Mouse (Mus musculus): Measurements from ENCODE around the gene Zdhhc17.
A peak's percentile ranks its signal among the peaks of the same experiment; 100 is the strongest.

The Zdhhc17 gene

DNA sequence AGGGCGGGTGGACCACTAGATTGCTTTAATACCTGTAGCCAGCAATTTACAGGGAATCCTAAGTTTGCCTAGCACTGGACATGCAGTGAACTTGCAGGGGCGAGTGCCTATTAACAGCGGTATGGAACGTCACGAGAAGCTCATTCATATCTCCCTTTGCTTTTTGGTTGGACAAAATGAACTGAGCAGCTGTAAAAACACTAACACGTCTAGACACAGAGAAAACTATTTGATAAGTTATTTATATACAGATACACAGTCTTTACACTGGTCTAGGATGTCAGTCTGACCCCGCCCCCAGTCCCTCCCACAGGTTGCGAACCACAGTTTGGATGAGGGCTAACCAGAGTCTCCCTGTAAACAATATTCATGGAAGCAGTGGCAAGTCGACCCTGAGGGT lies 67.1 kb downstream of the Zdhhc17 start:
- H3K4me3 ChIP-seq (replicated peaks; ENCODE audit: low read length): no peak overlapping the region
- TF ChIP-seq POU5F1 (IDR thresholded peaks at IDR 0.05; ENCODE audit: borderline replicate concordance, low read length) (no peak), CTCF (conservative IDR thresholded peaks at IDR 0.05; ENCODE audit: low read length) (no peak), NANOG (IDR thresholded peaks at IDR 0.05; ENCODE audit: borderline replicate concordance, low read length) (no peak)
- no peaks in the 10 kb centered on the region for H3K27me3 ChIP-seq (ENCODE audit: insufficient read depth, low read length)
- H3K9me3 ChIP-seq (ENCODE audit: low read length): no peaks in the 10 kb centered on the region
- H3K4me1 ChIP-seq (replicated peaks; ENCODE audit: low read depth, low read length): peaks cover 50% of the 10 kb centered on the region
- peaks cover 92% of the 10 kb centered on the region for H3K36me3 ChIP-seq (ENCODE audit: insufficient read depth, low read length)

DNA sequence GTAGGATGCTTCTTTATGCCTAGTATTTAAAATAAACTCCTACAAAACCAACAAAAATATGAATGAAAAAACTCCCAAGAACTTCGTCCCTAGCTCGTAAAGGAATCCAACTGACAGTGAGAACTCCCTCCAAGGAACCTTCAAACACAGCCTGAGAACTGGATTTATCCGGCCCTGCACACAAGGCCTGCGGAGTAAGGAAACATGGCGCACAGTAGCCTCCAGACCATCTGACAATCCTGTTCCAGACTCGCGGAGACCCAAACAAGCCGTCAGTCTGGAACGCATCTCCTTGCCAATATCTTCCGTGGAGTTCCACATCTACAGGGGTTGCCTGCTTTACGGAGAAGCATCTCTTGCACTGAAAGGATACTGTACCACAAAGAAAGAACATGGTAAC lies 68.0 kb downstream of the Zdhhc17 start:
- Histone ChIP-seq H3K4me3 (replicated peaks; ENCODE audit: low read length) (no peak overlapping the region), H3K36me3 (ENCODE audit: insufficient read depth, low read length) (peaks cover 92% of the 10 kb centered on the region), H3K9me3 (ENCODE audit: low read length) (no peaks in the 10 kb centered on the region), H3K4me1 (replicated peaks; ENCODE audit: low read depth, low read length) (peaks cover 50% of the 10 kb centered on the region), H3K27me3 (ENCODE audit: insufficient read depth, low read length) (no peaks in the 10 kb centered on the region)
- no peak for TF ChIP-seq NANOG (IDR thresholded peaks at IDR 0.05; ENCODE audit: borderline replicate concordance, low read length)
- TF ChIP-seq POU5F1 (IDR thresholded peaks at IDR 0.05; ENCODE audit: borderline replicate concordance, low read length): no peak
- TF ChIP-seq CTCF (conservative IDR thresholded peaks at IDR 0.05; ENCODE audit: low read length): no peak

- Histone ChIP-seq H3K4me1 (replicated peaks; ENCODE audit: low read depth, low read length) (peaks cover 50% of the 10 kb centered on the region), H3K4me3 (replicated peaks; ENCODE audit: low read length) (0 out of 2 replicates have a peak overlapping the region, but pooled peaks have one; percentile 35), H3K9me3 (ENCODE audit: low read length) (no peaks in the 10 kb centered on the region), H3K36me3 (ENCODE audit: insufficient read depth, low read length) (peaks cover 92% of the 10 kb centered on the region), H3K27me3 (ENCODE audit: insufficient read depth, low read length) (no peaks in the 10 kb centered on the region)
- TF ChIP-seq POU5F1 (IDR thresholded peaks at IDR 0.05; ENCODE audit: borderline replicate concordance, low read length): no peak
- peak; percentile 14; the same call in 1 of the 2 replicates for TF ChIP-seq CTCF (conservative IDR thresholded peaks at IDR 0.05; ENCODE audit: low read length)
Measured at GRCm38 (mm10) chr10:110940740-110941398, 69.1 kb downstream of the Zdhhc17 start.

DNA sequence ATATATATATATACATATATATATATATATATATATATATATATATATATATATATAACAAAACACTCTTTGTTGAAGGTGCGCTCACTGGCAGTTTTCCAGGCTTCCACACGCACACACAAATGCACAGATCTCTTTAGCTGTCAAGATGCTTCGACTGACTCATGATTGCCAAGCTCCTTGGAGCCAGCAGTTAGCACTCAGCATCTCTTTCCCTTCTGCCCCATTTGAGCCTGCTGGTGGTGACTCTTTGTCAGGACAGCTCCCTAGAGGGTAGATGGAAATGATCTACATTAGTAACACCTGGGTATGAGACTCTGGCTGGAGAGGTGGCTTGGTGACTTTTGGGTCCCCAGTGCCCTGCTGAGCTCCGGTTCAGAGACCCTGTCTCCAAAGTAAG lies 70.2 kb downstream of the Zdhhc17 start:
- Histone ChIP-seq H3K4me1 (replicated peaks; ENCODE audit: low read depth, low read length) (peaks cover 54% of the 10 kb centered on the region), H3K27me3 (ENCODE audit: insufficient read depth, low read length) (no peaks in the 10 kb centered on the region), H3K9me3 (ENCODE audit: low read length) (no peaks in the 10 kb centered on the region), H3K4me3 (replicated peaks; ENCODE audit: low read length) (no peak overlapping the region), H3K36me3 (ENCODE audit: insufficient read depth, low read length) (peaks cover 91% of the 10 kb centered on the region)
- no peak for TF ChIP-seq POU5F1 (IDR thresholded peaks at IDR 0.05; ENCODE audit: borderline replicate concordance, low read length)
- no peak for TF ChIP-seq CTCF (conservative IDR thresholded peaks at IDR 0.05; ENCODE audit: low read length)
- TF ChIP-seq NANOG (IDR thresholded peaks at IDR 0.05; ENCODE audit: borderline replicate concordance, low read length): no peak

DNA sequence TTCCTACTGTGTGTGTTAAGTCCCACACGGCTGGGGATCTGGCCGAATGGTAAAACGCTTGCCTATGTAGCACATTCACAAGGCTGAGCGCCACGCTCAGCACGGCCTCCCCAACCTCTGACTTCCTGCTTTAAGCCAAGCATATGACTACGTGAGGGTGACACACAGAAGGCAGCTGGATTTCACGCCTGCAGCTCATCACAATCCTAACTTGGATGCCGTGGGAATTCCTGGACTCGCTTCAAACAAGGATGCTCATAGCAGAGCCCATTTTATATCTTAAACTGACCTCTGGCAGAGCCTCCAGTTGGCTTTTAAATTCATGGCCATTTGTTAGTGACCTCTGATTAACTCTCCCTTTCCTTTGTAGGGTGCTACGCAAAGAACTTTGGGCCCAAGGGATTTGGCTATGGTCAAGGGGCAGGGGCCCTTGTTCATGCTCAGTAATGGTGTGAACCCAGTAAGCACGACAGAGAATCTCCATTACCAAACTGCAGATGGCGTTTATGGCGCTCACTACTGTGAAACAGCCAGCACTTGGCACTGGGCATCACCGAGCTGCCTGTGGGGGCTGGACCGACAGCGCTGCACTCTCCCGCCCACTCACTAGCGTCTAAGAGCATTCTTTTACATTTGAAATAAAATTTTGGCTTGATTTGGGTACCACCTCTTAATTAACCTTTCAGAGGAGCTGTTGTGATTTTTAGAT lies 70.9 kb downstream of the Zdhhc17 start:
- peaks cover 61% of the 10 kb centered on the region for H3K4me1 ChIP-seq (replicated peaks; ENCODE audit: low read depth, low read length)
- H3K27me3 ChIP-seq (ENCODE audit: insufficient read depth, low read length): no peaks in the 10 kb centered on the region
- no peak for TF ChIP-seq POU5F1 (IDR thresholded peaks at IDR 0.05; ENCODE audit: borderline replicate concordance, low read length)
- no peak for TF ChIP-seq NANOG (IDR thresholded peaks at IDR 0.05; ENCODE audit: borderline replicate concordance, low read length)
- TF ChIP-seq CTCF (conservative IDR thresholded peaks at IDR 0.05; ENCODE audit: low read length): no peak
- H3K36me3 ChIP-seq (ENCODE audit: insufficient read depth, low read length): peaks cover 92% of the 10 kb centered on the region
- H3K4me3 ChIP-seq (replicated peaks; ENCODE audit: low read length): no peak overlapping the region; the same call in 1 of the 2 replicates
- no peaks in the 10 kb centered on the region for H3K9me3 ChIP-seq (ENCODE audit: low read length)

- Histone ChIP-seq H3K36me3 (ENCODE audit: insufficient read depth, low read length) (peaks cover 88% of the 10 kb centered on the region), H3K4me3 (replicated peaks; ENCODE audit: low read length) (no peak overlapping the region), H3K9me3 (ENCODE audit: low read length) (no peaks in the 10 kb centered on the region), H3K27me3 (ENCODE audit: insufficient read depth, low read length) (no peaks in the 10 kb centered on the region), H3K4me1 (replicated peaks; ENCODE audit: low read depth, low read length) (peaks cover 67% of the 10 kb centered on the region)
- no peak for TF ChIP-seq NANOG (IDR thresholded peaks at IDR 0.05; ENCODE audit: borderline replicate concordance, low read length)
Measured at GRCm38 (mm10) chr10:110938361-110938760, 71.6 kb downstream of the Zdhhc17 start.

- peaks cover 62% of the 10 kb centered on the region for H3K4me1 ChIP-seq (replicated peaks; ENCODE audit: low read depth, low read length)
- TF ChIP-seq POU5F1 (IDR thresholded peaks at IDR 0.05; ENCODE audit: borderline replicate concordance, low read length) (no peak), CTCF (conservative IDR thresholded peaks at IDR 0.05; ENCODE audit: low read length) (no peak), NANOG (IDR thresholded peaks at IDR 0.05; ENCODE audit: borderline replicate concordance, low read length) (no peak)
- H3K27me3 ChIP-seq (ENCODE audit: insufficient read depth, low read length): no peaks in the 10 kb centered on the region
- H3K36me3 ChIP-seq (ENCODE audit: insufficient read depth, low read length): peaks cover 75% of the 10 kb centered on the region
- no peak overlapping the region for H3K4me3 ChIP-seq (replicated peaks; ENCODE audit: low read length)
- H3K9me3 ChIP-seq (ENCODE audit: low read length): no peaks in the 10 kb centered on the region
Measured at GRCm38 (mm10) chr10:110935669-110936068, 74.3 kb downstream of the Zdhhc17 start.

DNA sequence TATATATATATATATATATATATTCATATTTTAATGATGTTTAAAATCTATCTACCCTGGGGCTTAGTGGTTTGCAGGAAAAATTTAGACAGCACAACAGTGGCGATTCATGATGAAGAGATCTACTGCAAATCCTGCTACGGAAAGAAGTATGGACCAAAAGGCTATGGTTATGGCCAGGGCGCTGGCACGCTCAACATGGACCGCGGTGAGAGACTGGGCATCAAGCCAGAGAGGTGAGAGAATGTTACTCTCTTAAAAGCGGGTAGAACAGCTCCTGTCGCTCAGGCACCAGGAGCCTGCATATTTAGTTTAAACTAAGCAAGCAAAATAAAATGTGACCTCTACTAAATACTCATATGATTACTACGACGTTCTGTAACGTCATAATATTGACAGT lies 74.9 kb downstream of the Zdhhc17 start:
- no peaks in the 10 kb centered on the region for H3K9me3 ChIP-seq (ENCODE audit: low read length)
- TF ChIP-seq CTCF (conservative IDR thresholded peaks at IDR 0.05; ENCODE audit: low read length) (no peak), POU5F1 (IDR thresholded peaks at IDR 0.05; ENCODE audit: borderline replicate concordance, low read length) (no peak), NANOG (IDR thresholded peaks at IDR 0.05; ENCODE audit: borderline replicate concordance, low read length) (no peak)
- peaks cover 70% of the 10 kb centered on the region for H3K36me3 ChIP-seq (ENCODE audit: insufficient read depth, low read length)
- H3K4me1 ChIP-seq (replicated peaks; ENCODE audit: low read depth, low read length): peaks cover 63% of the 10 kb centered on the region
- no peaks in the 10 kb centered on the region for H3K27me3 ChIP-seq (ENCODE audit: insufficient read depth, low read length)
- H3K4me3 ChIP-seq (replicated peaks; ENCODE audit: low read length): no peak overlapping the region
